Mouse (Mus musculus) macrophage (primary cell): ENCODE measurements around the gene Akt2. TPM values are rescaled to one million over a fixed set of nuclear protein-coding genes. Genes with fewer than 3 reads are reported as not detected.

Experiments
- H3K27ac ChIP-seq: fragments of 350-480 bp; formaldehyde crosslinking; 2 replicates; pipeline ENCODE4 v1.9.0; 2021
- H3K36me3 ChIP-seq: fragments of 350-480 bp; formaldehyde crosslinking; 2 replicates; pipeline ENCODE4 v1.9.0; 2021; ENCODE audit errors: inconsistent target
- H3K4me3 ChIP-seq: fragments of 350-480 bp; formaldehyde crosslinking; 2 replicates; pipeline ENCODE4 v1.9.0; 2021; ENCODE audit errors: inconsistent target
- H3K79me2 ChIP-seq: fragments of 350-480 bp; formaldehyde crosslinking; 2 replicates; pipeline ENCODE4 v1.9.0; 2021; ENCODE audit errors: inconsistent target
- WGBS: methylation state at CpG from one replicate; pipeline ENCODE4 v1.1.7; 2026; ENCODE audit warnings: inconsistent platforms; ENCODE audit not compliant: missing documents; 5-methylcytosine and 5-hydroxymethylcytosine counted together
- polyA plus RNA-seq: library from polyadenylated mRNA; stranded (reverse); fragments of 250-400 nt; gene quantifications from 3 replicates; pipeline ENCODE4 v1.2.4, GENCODE M21; 2018; ENCODE audit warnings: inconsistent platforms

Gene Akt2
- polyA plus RNA-seq, 1 experiment from 2014 or later = 77.4 TPM

DNA sequence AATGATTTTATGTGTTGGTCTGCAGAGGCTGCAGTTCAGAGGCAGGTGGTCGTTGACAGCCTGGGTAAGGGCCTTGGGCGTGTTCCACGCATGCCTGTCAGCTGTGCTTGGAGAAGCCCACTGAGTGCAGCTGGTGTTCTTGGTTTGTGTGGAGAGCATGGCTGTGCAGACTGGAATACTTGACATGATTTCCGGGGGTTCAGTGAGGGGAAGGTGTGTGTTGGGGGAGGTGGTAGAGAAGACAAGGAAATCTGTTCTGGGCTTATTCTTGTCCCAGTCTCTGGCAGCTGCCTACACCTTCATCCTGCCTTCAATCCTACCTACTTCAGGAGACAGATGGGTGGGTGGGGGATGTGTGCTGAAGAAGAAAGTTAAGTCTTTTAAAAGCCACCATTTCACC is 10.3 kb downstream of the Akt2 start:
- WGBS = 82% methylated on average over 4 of the region's 4 CpGs
- Histone ChIP-seq H3K36me3 (no peaks in the 10 kb centered on the region), H3K27ac (no peak overlapping the region), H3K79me2 (peaks cover 93% of the 10 kb centered on the region), H3K4me3 (no peak overlapping the region)

GRCm38 (mm10) chr7:27602161-27602560 is 10.8 kb downstream of the Akt2 start:
- H3K4me3 ChIP-seq = no peak overlapping the region
- H3K36me3 ChIP-seq = no peaks in the 10 kb centered on the region
- peaks cover 93% of the 10 kb centered on the region for H3K79me2 ChIP-seq
- H3K27ac ChIP-seq = peak overlapping the region; percentile 73
- 93% methylated on average over 2 of the region's 2 CpGs for WGBS

DNA sequence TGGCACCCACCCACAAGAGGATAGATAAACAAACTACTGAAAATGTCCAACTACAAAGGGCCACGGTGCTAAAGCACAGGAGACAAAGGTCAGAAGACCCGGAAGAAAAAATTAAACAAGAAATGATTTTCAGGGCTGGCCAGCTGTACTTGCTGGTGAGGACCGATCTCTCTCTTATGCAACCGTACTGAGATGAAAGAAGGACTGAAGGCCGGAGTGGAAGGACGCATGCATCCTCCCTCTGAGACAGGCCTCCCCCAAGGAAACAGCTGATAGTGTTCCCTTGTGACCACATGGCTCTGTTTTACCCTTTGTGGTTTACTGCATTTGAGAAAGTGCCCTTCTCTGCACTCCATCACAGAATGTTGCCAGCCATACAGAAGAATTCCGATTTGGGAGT is 11.5 kb downstream of the Akt2 start:
- no peaks in the 10 kb centered on the region for H3K36me3 ChIP-seq

GRCm38 (mm10) chr7:27604661-27605348 is 13.5 kb downstream of the Akt2 start:
- 44% methylated on average over 5 of the region's 5 CpGs for WGBS
- Histone ChIP-seq H3K79me2 (peaks cover 86% of the 10 kb centered on the region), H3K36me3 (peaks cover 11% of the 10 kb centered on the region; the same call in 1 of the 2 replicates), H3K27ac (peak overlapping the region; percentile 73), H3K4me3 (no peak overlapping the region)

More for the DNA sequence above, 11.5 kb downstream of the Akt2 start:
- 13% methylated on average over 7 of the region's 7 CpGs for WGBS
- Histone ChIP-seq H3K27ac (peak overlapping the region; percentile 73), H3K79me2 (peaks cover 93% of the 10 kb centered on the region), H3K4me3 (no peak overlapping the region)

DNA sequence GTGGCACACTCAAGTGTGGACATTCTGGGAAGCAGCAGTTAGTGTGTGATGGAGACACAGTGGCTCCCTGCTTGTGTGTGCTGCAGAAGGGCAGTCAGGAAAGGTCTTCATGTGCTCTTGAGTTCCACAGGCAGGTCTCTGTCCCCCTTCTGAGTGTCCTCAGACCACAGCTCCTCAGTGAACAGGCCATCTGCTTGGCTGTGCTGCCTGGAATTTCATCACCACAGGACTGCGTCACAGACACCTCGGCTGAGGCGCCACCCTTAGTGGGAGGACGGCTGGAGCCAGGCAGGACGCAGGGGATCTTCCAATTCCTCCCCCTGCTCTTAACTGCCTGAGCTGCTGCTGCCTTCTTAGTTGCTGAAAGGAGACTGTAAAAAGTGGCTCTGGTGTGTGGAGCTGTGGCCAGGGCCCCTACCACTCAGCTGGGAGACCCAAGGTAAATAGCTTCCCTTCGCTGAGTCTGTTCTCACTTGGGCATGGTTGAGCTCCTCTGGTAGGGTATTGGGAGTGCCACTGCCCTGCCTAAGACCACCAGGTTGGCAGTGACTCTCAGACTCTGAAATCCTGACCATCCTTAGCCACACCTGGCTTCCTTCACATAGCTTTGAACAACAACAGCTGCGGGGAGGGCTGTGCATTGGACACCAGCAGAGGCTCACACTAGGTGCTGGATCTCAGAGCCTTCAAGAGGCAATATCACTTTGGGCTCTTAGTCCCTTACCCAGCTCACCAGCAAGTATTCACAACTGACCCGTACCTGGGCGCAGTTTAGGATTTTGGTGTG is 14.3 kb downstream of the Akt2 start:
- Histone ChIP-seq H3K27ac (peak overlapping the region; percentile 73), H3K4me3 (no peak overlapping the region), H3K36me3 (peaks cover 20% of the 10 kb centered on the region; the same call in 1 of the 2 replicates), H3K79me2 (peaks cover 86% of the 10 kb centered on the region)
- WGBS = 53% methylated on average over 9 of the region's 9 CpGs

DNA sequence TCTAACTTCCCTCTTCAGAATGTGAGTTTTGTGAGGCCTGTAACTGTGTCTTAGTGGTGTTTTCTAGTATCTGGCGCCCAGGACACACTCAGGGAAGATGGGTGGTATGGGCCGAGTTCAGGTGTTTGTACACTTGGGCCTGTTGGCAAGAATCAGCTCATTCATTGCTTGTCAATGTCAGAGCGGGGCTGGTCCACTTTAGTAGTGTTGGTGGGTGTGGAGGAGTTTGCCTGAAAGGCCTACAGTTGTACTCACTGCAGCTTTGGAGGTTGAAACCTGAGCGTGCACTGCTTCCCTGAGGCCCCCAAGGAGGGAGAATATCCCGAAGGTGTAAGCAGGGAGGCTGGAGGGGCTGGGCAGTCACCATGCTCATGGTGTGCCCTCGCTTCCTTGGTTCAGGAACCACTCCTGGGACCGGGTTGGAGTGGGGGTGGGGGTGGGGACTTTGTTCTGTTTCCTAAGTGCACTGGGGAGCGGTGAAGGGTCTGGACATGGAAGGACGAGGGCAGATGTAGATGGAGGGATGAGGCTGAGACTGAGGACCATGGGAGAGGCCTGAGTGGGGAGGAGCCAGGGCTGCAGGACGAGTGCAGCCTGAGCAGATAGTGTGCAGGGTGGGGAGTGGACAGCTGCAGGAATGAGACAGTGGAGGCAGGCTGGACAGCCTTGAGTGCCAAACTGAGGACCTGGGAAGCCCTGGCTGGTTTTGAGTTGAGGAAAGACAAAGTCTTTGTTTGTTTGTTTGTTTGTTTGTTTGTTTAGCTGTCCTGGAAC is 15.3 kb downstream of the Akt2 start:
- H3K4me3 ChIP-seq = no peak overlapping the region
- H3K79me2 ChIP-seq = peaks cover 86% of the 10 kb centered on the region
- H3K27ac ChIP-seq = no peak overlapping the region
- peaks cover 22% of the 10 kb centered on the region; the same call in 1 of the 2 replicates for H3K36me3 ChIP-seq
- WGBS = 78% methylated on average over 10 of the region's 10 CpGs

DNA sequence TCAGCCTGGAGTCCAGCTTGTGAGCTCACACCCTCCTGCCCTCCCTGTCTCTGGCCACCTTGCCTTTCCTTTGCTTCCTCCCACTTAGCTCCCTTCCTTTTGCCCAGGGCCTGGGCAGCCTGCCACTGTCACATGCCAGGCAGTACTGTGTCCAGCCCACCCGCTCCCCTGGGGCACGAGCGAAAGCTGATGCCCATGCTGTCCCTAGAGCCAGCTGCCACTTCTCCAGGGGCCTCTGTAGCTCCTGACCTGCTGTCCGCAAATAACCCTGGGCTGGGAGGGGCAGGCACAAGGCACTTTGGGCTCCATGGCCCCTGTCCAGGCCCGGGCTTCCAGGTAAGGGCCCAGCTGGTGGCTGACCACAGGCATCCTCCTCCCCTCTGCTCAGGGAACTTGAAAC is 16.2 kb downstream of the Akt2 start:
- H3K4me3 ChIP-seq = no peak overlapping the region
- peaks cover 86% of the 10 kb centered on the region for H3K79me2 ChIP-seq
- H3K36me3 ChIP-seq = peaks cover 22% of the 10 kb centered on the region; the same call in 1 of the 2 replicates
- WGBS = 50% methylated on average over 5 of the region's 5 CpGs
- H3K27ac ChIP-seq = no peak overlapping the region

DNA sequence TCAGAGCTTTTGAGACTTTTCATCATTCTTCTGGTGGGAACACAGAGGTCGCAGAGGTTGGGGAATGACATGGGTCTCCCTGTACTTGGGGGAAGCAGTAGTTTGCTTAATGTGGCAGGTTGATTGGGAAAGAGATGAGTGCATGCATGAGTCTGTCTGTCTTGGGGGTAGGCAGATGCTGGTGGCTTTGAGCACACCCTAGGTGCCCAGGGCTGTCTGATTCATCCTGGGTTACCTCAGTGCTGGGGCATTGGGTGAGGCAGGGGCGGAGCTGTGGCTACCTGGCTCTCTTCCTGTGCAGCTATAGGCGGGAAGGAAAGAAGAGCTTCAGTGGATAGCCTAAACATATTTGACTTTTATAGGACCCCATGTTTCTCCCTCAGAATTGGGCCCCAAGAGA is 16.8 kb downstream of the Akt2 start:
- no peak overlapping the region for H3K27ac ChIP-seq
- H3K4me3 ChIP-seq = no peak overlapping the region
- peaks cover 22% of the 10 kb centered on the region; the same call in 1 of the 2 replicates for H3K36me3 ChIP-seq
- peaks cover 85% of the 10 kb centered on the region for H3K79me2 ChIP-seq
- 55% methylated on average over 3 of the region's 3 CpGs for WGBS

- H3K79me2 ChIP-seq = peaks cover 85% of the 10 kb centered on the region
- no peak overlapping the region for H3K4me3 ChIP-seq
- H3K36me3 ChIP-seq = peaks cover 22% of the 10 kb centered on the region; the same call in 1 of the 2 replicates
- WGBS = 95% methylated on average over 4 of the region's 4 CpGs
- no peak overlapping the region for H3K27ac ChIP-seq
Observed at GRCm38 (mm10) chr7:27609285-27609684, 17.9 kb downstream of the Akt2 start.

DNA sequence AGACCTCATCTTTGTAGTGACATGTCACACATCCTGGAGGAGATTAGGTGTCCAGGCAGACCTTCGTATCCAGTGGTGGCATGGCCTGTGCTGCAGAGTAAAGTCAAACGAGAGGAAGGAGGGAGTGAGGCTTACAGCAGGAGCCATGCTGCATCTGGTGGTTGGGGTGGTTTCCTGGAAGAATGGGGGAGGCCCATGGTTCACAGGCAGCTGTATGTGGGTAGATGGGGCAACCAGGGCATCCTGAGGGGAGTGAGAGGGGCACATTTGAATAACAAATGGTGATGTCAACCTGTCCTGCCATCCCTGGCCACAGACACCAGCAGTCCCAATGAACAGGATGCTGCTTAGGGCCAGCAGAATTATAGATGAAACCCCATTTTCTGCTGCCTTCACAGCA is 18.3 kb downstream of the Akt2 start:
- peaks cover 89% of the 10 kb centered on the region for H3K79me2 ChIP-seq
- no peak overlapping the region for H3K27ac ChIP-seq
- H3K36me3 ChIP-seq = peaks cover 22% of the 10 kb centered on the region; the same call in 1 of the 2 replicates
- no peak overlapping the region for H3K4me3 ChIP-seq
- 34% methylated on average over 2 of the region's 2 CpGs for WGBS

DNA sequence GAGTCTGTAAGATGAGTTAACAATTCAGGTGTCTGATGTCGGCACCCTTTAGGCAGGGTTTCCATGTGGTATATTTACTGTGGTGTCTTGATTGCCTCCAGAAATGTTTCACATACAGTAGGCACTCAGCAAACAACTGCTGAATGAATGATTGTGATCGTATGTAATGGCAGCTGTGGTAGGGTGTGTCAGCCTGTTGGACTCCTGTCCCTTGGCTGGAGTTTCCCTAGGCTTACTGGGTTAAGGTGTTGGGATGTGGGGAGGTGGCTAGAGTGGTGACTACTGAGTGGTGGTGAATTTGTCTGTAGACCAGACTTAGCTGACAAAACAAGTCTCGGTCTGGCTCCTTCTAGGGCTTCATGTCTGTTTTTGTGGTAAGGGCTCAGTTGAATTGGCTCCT is 19.0 kb downstream of the Akt2 start:
- 96% methylated on average over 3 of the region's 3 CpGs for WGBS
- Histone ChIP-seq H3K27ac (no peak overlapping the region), H3K4me3 (no peak overlapping the region), H3K36me3 (peaks cover 22% of the 10 kb centered on the region; the same call in 1 of the 2 replicates), H3K79me2 (peaks cover 85% of the 10 kb centered on the region)

DNA sequence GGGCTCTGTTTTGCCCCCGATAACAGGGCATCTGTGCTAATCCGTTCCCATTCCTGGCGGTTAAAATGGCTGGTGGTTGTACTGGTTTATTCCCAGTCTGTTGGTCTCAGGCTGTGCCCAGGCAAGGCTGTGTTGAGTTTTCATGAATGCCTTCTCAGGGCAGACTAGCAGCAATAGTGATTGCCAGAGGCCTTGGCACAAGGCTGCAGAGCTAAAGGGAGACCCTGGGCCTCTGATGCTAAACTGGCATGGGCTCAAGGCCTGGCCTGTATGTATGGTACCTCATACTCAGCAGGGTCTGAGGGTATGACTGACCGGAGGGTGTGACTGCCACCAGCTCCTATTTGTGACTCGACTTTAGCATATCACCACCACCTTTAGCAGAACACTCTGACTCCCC is 19.5 kb downstream of the Akt2 start:
- no peak overlapping the region for H3K27ac ChIP-seq
- peaks cover 80% of the 10 kb centered on the region for H3K79me2 ChIP-seq
- WGBS = 96% methylated on average over 5 of the region's 5 CpGs
- H3K36me3 ChIP-seq = peaks cover 26% of the 10 kb centered on the region; the same call in 1 of the 2 replicates
- H3K4me3 ChIP-seq = no peak overlapping the region

DNA sequence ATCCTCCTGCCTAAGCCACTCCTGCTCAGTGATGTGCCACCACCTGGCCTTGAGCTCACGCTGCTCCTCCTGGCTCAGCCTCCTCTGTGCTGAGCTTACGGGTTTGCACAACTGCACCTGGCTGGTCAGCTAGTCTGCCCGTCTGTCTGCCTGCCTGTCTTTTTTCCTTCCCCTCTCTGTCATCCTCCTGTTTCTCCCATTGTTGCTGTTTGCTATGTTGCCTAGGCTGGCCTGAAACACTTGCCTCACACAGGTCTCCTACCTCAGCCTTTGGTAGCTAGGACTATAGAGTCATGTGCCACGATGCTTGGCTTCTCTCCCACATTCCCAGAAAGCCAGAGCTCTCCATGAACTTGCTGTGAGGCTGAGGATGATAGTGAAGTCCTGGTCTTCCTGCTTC is 21.6 kb downstream of the Akt2 start:
- Histone ChIP-seq H3K79me2 (peaks cover 59% of the 10 kb centered on the region; the same call in 1 of the 2 replicates), H3K36me3 (peaks cover 46% of the 10 kb centered on the region; the same call in 1 of the 2 replicates), H3K27ac (no peak overlapping the region), H3K4me3 (no peak overlapping the region)
- 88% methylated on average over 4 of the region's 4 CpGs for WGBS

- WGBS = 92% methylated on average over 8 of the region's 8 CpGs
- Histone ChIP-seq H3K27ac (no peak overlapping the region), H3K79me2 (peaks cover 53% of the 10 kb centered on the region; the same call in 1 of the 2 replicates), H3K4me3 (no peak overlapping the region), H3K36me3 (peaks cover 54% of the 10 kb centered on the region; the same call in 1 of the 2 replicates)
Observed at GRCm38 (mm10) chr7:27613751-27614499, 22.6 kb downstream of the Akt2 start.
